Mouse (Mus musculus) liver, postnatal 0 days (tissue): ENCODE results near the gene Fxyd6. TPM values are rescaled to one million over a fixed set of nuclear protein-coding genes. Genes with fewer than 3 reads are reported as not detected.

Source experiments
- ATAC-seq: fragments of 200-750 bp; cut with Nextera tagmentation; 2 replicates; pipeline ENCODE4 v1.8.0; 2017; ENCODE audit warnings: mild to moderate bottlenecking, moderate library complexity
- DNase-seq: peaks from one replicate; pipeline ENCODE4 v3.0.0-alpha.2; 2016
- H3K27ac ChIP-seq: fragments of 300-500 bp; sonication (generic); 2 replicates; pipeline ENCODE4 v1.5.1; 2014; ENCODE audit warnings: antibody characterized with exemption, moderate library complexity, mild to moderate bottlenecking, low read depth
- H3K27me3 ChIP-seq: fragments of 300-500 bp; sonication (generic); 2 replicates; pipeline ENCODE4 v1.6.1; 2014; ENCODE audit warnings: low read length, control low read depth, mixed read lengths; ENCODE audit not compliant: insufficient read depth
- H3K36me3 ChIP-seq: fragments of 300-500 bp; sonication (generic); replicated peaks from 2 replicates; pipeline ENCODE4 v1.6.1; 2014; ENCODE audit warnings: mild to moderate bottlenecking, control low read depth, low read length, moderate library complexity, mixed read lengths; ENCODE audit not compliant: insufficient read depth
- H3K4me1 ChIP-seq: fragments of 300-500 bp; sonication (generic); 2 replicates; pipeline ENCODE4 v1.6.1; 2014; ENCODE audit warnings: antibody characterized with exemption, mild to moderate bottlenecking, control low read depth; ENCODE audit not compliant: insufficient read depth
- H3K4me2 ChIP-seq: fragments of 300-500 bp; sonication (generic); 2 replicates; pipeline ENCODE4 v1.6.1; 2014; ENCODE audit warnings: low read depth, mild to moderate bottlenecking, low read length, moderate library complexity, mixed read lengths
- H3K4me3 ChIP-seq: fragments of 300-500 bp; sonication (generic); 2 replicates; pipeline ENCODE4 v1.5.1; 2014; ENCODE audit warnings: low read depth, low read length
- H3K9ac ChIP-seq: fragments of 300-500 bp; sonication (generic); replicated peaks from 2 replicates; pipeline ENCODE4 v1.6.1; 2014; ENCODE audit warnings: mild to moderate bottlenecking, moderate library complexity
- H3K9me3 ChIP-seq: fragments of 300-500 bp; sonication (generic); 2 replicates; pipeline ENCODE4 v1.6.1; 2016; ENCODE audit warnings: mild to moderate bottlenecking, control low read depth, low read length, mixed read lengths
- CTCF ChIP-seq: sonication (generic); IDR thresholded peaks from 2 replicates; pipeline ENCODE4 v1.5.1; 2016; ENCODE audit warnings: antibody characterized with exemption, low read depth
- EP300 ChIP-seq: IDR thresholded peaks from 2 replicates; pipeline ENCODE4 v1.6.1; 2016; ENCODE audit warnings: antibody characterized with exemption, low read depth, mild to moderate bottlenecking
- WGBS: fragments of 180-500 bp; shearing (Covaris S2); extraction: QIAGEN DNeasy Blood & Tissue Kit; methylation state at CpG from one replicate; pipeline ENCODE4 v1.1.7; 2014; ENCODE audit not compliant: insufficient replicate concordance; 5-methylcytosine and 5-hydroxymethylcytosine counted together
- polyA plus RNA-seq: library from polyadenylated mRNA; unstranded; fragments of >200 nt; fragmentation: Nextera tagmentation; extraction: Ambion mirVana; gene quantifications from 2 replicates; pipeline ENCODE4 v1.2.1, GENCODE M21; 2015

Gene Fxyd6
- polyA plus RNA-seq, 1 experiment from 2014 or later, result 1.5 TPM

DNA sequence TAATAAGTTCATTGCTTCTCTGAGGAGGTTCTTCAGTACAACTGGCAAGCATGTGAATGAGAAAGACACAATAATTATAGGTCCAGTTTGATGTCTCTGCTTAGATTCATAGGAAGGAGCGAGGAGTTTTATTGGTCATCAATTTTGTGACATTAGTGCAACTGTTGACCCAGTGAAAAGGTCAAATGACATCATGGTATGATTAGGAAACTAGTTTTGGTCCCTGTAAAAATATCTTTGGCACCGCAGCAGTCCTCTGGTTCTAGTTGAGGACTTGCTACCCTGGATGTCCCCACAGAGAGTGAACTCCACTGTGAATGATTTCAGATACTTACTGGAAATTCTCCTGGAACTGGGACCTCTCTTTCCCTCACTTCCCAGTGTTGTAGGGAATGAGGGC, 14.8 kb upstream of the Fxyd6 start:
- Histone ChIP-seq H3K9me3 (no peaks in the 10 kb centered on the region), H3K4me1 (no peaks in the 10 kb centered on the region), H3K4me3 (no peak overlapping the region), H3K36me3 (no peaks in the 10 kb centered on the region), H3K27me3 (0 out of 2 replicates have a peak, but pooled peaks cover 3% of the 10 kb centered on the region), H3K27ac (no peak overlapping the region), H3K4me2 (no peak overlapping the region), H3K9ac (no peak overlapping the region)
- no peak for TF ChIP-seq CTCF
- no peak for TF ChIP-seq EP300
- 69% methylated on average over 2 of the region's 2 CpGs for WGBS
- no peak for ATAC-seq
- DNase-seq, result no peak

- no peak for TF ChIP-seq CTCF
- no peak for TF ChIP-seq EP300
- Histone ChIP-seq H3K9me3 (no peaks in the 10 kb centered on the region), H3K9ac (no peak overlapping the region), H3K4me1 (no peaks in the 10 kb centered on the region), H3K27me3 (no peaks in the 10 kb centered on the region), H3K27ac (no peak overlapping the region), H3K4me3 (no peak overlapping the region), H3K4me2 (no peak overlapping the region), H3K36me3 (no peaks in the 10 kb centered on the region)
- 68% methylated on average over 7 of the region's 7 CpGs for WGBS
- ATAC-seq (no peak), DNase-seq (no peak)
Observed at GRCm38 (mm10) chr9:45358356-45358755, 11.6 kb upstream of the Fxyd6 start.

GRCm38 (mm10) chr9:45362051-45362461, 7.9 kb upstream of the Fxyd6 start:
- TF ChIP-seq CTCF (no peak), EP300 (no peak)
- Histone ChIP-seq H3K27ac (no peak overlapping the region), H3K9me3 (no peaks in the 10 kb centered on the region), H3K4me2 (no peak overlapping the region), H3K4me3 (no peak overlapping the region), H3K36me3 (no peaks in the 10 kb centered on the region), H3K4me1 (no peaks in the 10 kb centered on the region), H3K9ac (no peak overlapping the region), H3K27me3 (0 out of 2 replicates have a peak, but pooled peaks cover 3% of the 10 kb centered on the region)
- ATAC-seq (no peak), DNase-seq (no peak)
- WGBS, result 58% methylated on average over 2 of the region's 2 CpGs

DNA sequence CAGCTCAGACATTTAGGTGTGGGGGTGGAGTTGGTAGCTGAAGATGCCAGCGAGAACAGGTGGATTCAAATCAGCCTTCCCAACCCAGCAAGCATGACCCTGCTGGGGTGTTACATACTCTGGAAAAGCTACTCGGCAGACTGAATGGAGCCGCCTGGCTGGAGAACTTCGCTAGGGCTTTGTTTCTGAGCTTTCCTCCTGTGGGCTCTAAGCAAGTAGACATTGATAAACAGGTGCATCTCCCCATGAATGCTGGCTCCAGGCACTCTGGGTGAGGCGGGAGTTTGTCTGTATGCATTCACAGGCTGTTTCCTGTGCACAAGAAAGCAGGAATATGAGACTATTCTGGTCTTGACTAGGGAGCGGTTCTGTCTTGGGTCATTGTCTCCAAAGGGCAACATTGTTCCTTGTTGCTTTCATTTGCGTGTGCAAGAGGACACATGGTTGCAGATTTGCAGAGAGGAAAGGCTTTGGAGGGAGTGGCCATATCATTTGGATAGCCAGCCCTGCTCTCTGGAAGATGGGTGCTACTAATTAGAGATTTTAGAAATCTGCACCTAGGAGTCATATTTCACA, 6.3 kb upstream of the Fxyd6 start:
- H3K4me3 ChIP-seq, result no peak overlapping the region
- no peaks in the 10 kb centered on the region for H3K36me3 ChIP-seq
- 59% methylated on average over 7 of the region's 7 CpGs for WGBS
- H3K4me2 ChIP-seq, result no peak overlapping the region
- no peaks in the 10 kb centered on the region for H3K9me3 ChIP-seq
- no peak overlapping the region for H3K27ac ChIP-seq
- no peak for ATAC-seq
- 0 out of 2 replicates have a peak, but pooled peaks cover 4% of the 10 kb centered on the region for H3K27me3 ChIP-seq
- H3K9ac ChIP-seq, result no peak overlapping the region
- H3K4me1 ChIP-seq, result no peaks in the 10 kb centered on the region
- TF ChIP-seq CTCF, result no peak
- TF ChIP-seq EP300, result no peak
- DNase-seq, result no peak

GRCm38 (mm10) chr9:45367716-45368115, 2.3 kb upstream of the Fxyd6 start:
- Histone ChIP-seq H3K4me3 (no peak overlapping the region), H3K4me2 (no peak overlapping the region), H3K27me3 (peaks cover 34% of the 10 kb centered on the region), H3K9me3 (no peaks in the 10 kb centered on the region), H3K27ac (no peak overlapping the region), H3K4me1 (no peaks in the 10 kb centered on the region), H3K9ac (no peak overlapping the region), H3K36me3 (no peaks in the 10 kb centered on the region)
- 56% methylated on average over 8 of the region's 8 CpGs for WGBS
- TF ChIP-seq CTCF (no peak), EP300 (no peak)
- ATAC-seq (no peak), DNase-seq (no peak)

DNA sequence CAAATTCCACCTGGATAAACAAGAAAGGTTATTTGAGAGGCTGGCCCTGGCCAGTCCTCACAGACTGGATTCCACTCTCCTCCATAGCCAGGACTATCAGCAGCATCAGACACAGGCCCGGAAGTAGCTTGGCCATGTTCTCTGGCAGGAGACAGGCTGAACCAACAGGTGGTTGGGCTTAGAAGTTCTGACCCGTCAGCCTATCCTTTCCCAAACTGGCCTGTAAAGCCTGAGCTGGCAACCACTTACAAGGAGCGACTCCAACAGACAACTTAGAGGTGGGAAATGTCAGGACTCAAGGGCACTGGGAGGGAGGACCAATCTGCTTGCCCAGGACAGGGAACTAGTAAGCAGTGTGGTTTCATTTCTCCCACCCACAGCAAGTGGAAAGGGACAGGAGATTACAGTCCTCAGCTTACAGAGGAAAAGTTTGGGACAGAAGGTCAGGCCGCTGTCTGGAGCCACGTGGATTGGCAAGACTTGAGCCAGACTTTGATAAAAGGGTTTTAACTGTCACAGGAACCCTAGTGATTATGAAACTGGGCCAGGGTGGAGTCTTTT, 1.6 kb upstream of the Fxyd6 start:
- Histone ChIP-seq H3K9me3 (no peaks in the 10 kb centered on the region), H3K36me3 (no peaks in the 10 kb centered on the region), H3K27me3 (peaks cover 34% of the 10 kb centered on the region), H3K4me3 (no peak overlapping the region), H3K4me2 (no peak overlapping the region), H3K27ac (no peak overlapping the region), H3K9ac (no peak overlapping the region), H3K4me1 (no peaks in the 10 kb centered on the region)
- 52% methylated on average over 5 of the region's 5 CpGs for WGBS
- DNase-seq, result no peak
- ATAC-seq, result no peak
- TF ChIP-seq CTCF (no peak), EP300 (no peak)
